Mouse (Mus musculus): Measurements from ENCODE around the gene Steap1. TPM values are rescaled to one million over a fixed set of nuclear protein-coding genes. Genes with fewer than 3 reads are reported as not detected.

The Steap1 gene
- polyA plus RNA-seq, 1 experiment from 2014 or later = 3.1 TPM

GRCm38 (mm10) chr5:5693541-5693955, 55.6 kb downstream of the Steap1 start:
- Histone ChIP-seq H3K9ac (ENCODE audit: low read depth, low read length) (peak overlapping the region; percentile 57), H3K27ac (ENCODE audit: low read length) (peak overlapping the region; percentile 77), H3K36me3 (ENCODE audit: control insufficient read depth, insufficient read depth) (no peaks in the 10 kb centered on the region), H3K4me2 (ENCODE audit: low read depth, low read length) (peak overlapping the region; percentile 46), H3K4me3 (ENCODE audit: low read depth, low read length) (peak overlapping the region; percentile 62), H3K4me1 (ENCODE audit: control insufficient read depth, low read depth, low read length) (no peaks in the 10 kb centered on the region), H3K9me3 (replicated peaks; ENCODE audit: control insufficient read depth, low read length) (no peaks in the 10 kb centered on the region), H3K27me3 (ENCODE audit: control insufficient read depth, insufficient read depth, low read depth, low read length) (peaks cover 13% of the 10 kb centered on the region)
- ATAC-seq (ENCODE audit: low read depth) = peak; percentile 12
- under 1% methylated on average over 29 of the region's 29 CpGs for whole genome bisulfite sequencing (ENCODE audit: insufficient replicate concordance)

GRCm38 (mm10) chr5:5692167-5692738, 56.9 kb downstream of the Steap1 start:
- Histone ChIP-seq H3K4me2 (ENCODE audit: low read depth, low read length) (no peak overlapping the region), H3K36me3 (ENCODE audit: control insufficient read depth, insufficient read depth) (no peaks in the 10 kb centered on the region), H3K9me3 (replicated peaks; ENCODE audit: control insufficient read depth, low read length) (no peaks in the 10 kb centered on the region), H3K4me1 (ENCODE audit: control insufficient read depth, low read depth, low read length) (no peaks in the 10 kb centered on the region; the same call in none of the 2 replicates), H3K27me3 (ENCODE audit: control insufficient read depth, insufficient read depth, low read depth, low read length) (peaks cover 13% of the 10 kb centered on the region), H3K4me3 (ENCODE audit: low read depth, low read length) (no peak overlapping the region), H3K27ac (ENCODE audit: low read length) (no peak overlapping the region), H3K9ac (ENCODE audit: low read depth, low read length) (no peak overlapping the region)
- WGBS (ENCODE audit: insufficient replicate concordance) = 38% methylated on average over 4 of the region's 4 CpGs
- no peak for ATAC-seq (ENCODE audit: low read depth)

- H3K36me3 ChIP-seq (ENCODE audit: control insufficient read depth, insufficient read depth) = no peaks in the 10 kb centered on the region
- H3K9me3 ChIP-seq (replicated peaks; ENCODE audit: control insufficient read depth, low read length) = no peaks in the 10 kb centered on the region
- ATAC-seq (ENCODE audit: low read depth) = no peak
- no peak overlapping the region for H3K27ac ChIP-seq (ENCODE audit: low read length)
- no peak overlapping the region for H3K4me2 ChIP-seq (ENCODE audit: low read depth, low read length)
- H3K4me3 ChIP-seq (ENCODE audit: low read depth, low read length) = no peak overlapping the region
- WGBS (ENCODE audit: insufficient replicate concordance) = 49% methylated on average over 8 of the region's 8 CpGs
- peaks cover 8% of the 10 kb centered on the region for H3K27me3 ChIP-seq (ENCODE audit: control insufficient read depth, insufficient read depth, low read depth, low read length)
- H3K4me1 ChIP-seq (ENCODE audit: control insufficient read depth, low read depth, low read length) = no peaks in the 10 kb centered on the region; the same call in none of the 2 replicates
- no peak overlapping the region for H3K9ac ChIP-seq (ENCODE audit: low read depth, low read length)
These were observed 60.1 kb downstream of the Steap1 start for GRCm38 (mm10) chr5:5688945-5689540.

GRCm38 (mm10) chr5:5688228-5688627, 60.9 kb downstream of the Steap1 start:
- Histone ChIP-seq H3K4me2 (ENCODE audit: low read depth, low read length) (no peak overlapping the region), H3K9ac (ENCODE audit: low read depth, low read length) (no peak overlapping the region), H3K4me3 (ENCODE audit: low read depth, low read length) (no peak overlapping the region), H3K27me3 (ENCODE audit: control insufficient read depth, insufficient read depth, low read depth, low read length) (peaks cover under 1% of the 10 kb centered on the region; the same call in 1 of the 2 replicates), H3K4me1 (ENCODE audit: control insufficient read depth, low read depth, low read length) (no peaks in the 10 kb centered on the region; the same call in none of the 2 replicates), H3K36me3 (ENCODE audit: control insufficient read depth, insufficient read depth) (no peaks in the 10 kb centered on the region), H3K9me3 (replicated peaks; ENCODE audit: control insufficient read depth, low read length) (no peaks in the 10 kb centered on the region), H3K27ac (ENCODE audit: low read length) (no peak overlapping the region)
- WGBS (ENCODE audit: insufficient replicate concordance) = 58% methylated on average over 6 of the region's 6 CpGs
- no peak for ATAC-seq (ENCODE audit: low read depth)

- no peak overlapping the region for H3K4me3 ChIP-seq (ENCODE audit: low read depth, low read length)
- no peaks in the 10 kb centered on the region; the same call in none of the 2 replicates for H3K4me1 ChIP-seq (ENCODE audit: control insufficient read depth, low read depth, low read length)
- H3K36me3 ChIP-seq (ENCODE audit: control insufficient read depth, insufficient read depth) = no peaks in the 10 kb centered on the region
- ATAC-seq (ENCODE audit: low read depth) = no peak
- H3K9ac ChIP-seq (ENCODE audit: low read depth, low read length) = no peak overlapping the region
- H3K27ac ChIP-seq (ENCODE audit: low read length) = no peak overlapping the region
- H3K4me2 ChIP-seq (ENCODE audit: low read depth, low read length) = no peak overlapping the region
- H3K9me3 ChIP-seq (replicated peaks; ENCODE audit: control insufficient read depth, low read length) = no peaks in the 10 kb centered on the region
- H3K27me3 ChIP-seq (ENCODE audit: control insufficient read depth, insufficient read depth, low read depth, low read length) = no peaks in the 10 kb centered on the region
- 4% methylated on average over 1 of the region's 1 CpGs for WGBS (ENCODE audit: insufficient replicate concordance)
These were observed 62.2 kb downstream of the Steap1 start for GRCm38 (mm10) chr5:5686973-5687372.

Other genes starting within 250 kb of the Steap1 start
- 12.1 and 13.5 TPM in 2 replicates for gene Cldn12, start 234.4 kb downstream of the Steap1 start, polyA plus RNA-seq (2015; fragmentation: Nextera tagmentation; extraction: Ambion mirVana)
- gene Gtpbp10, start 189.8 kb downstream of the Steap1 start, polyA plus RNA-seq (2015; fragmentation: Nextera tagmentation; extraction: Ambion mirVana) = 7.0 and 7.1 TPM in 2 replicates
- gene Gm8773, start 175.5 kb downstream of the Steap1 start, polyA plus RNA-seq (2015; fragmentation: Nextera tagmentation; extraction: Ambion mirVana) = 0.18 and 0.19 TPM in 2 replicates
- 0.19 and 0.70 TPM in 2 replicates for gene Cfap69, start 85.1 kb downstream of the Steap1 start, polyA plus RNA-seq (2015; fragmentation: Nextera tagmentation; extraction: Ambion mirVana)
- gene Steap2, start 54.7 kb downstream of the Steap1 start, polyA plus RNA-seq (2015; fragmentation: Nextera tagmentation; extraction: Ambion mirVana) = 4.6 and 5.1 TPM in 2 replicates